Mouse (Mus musculus) C3H10T1/2 (cell line): ENCODE data around the gene Fnbp4. TPM values are rescaled to one million over a fixed set of nuclear protein-coding genes. Genes with fewer than 3 reads are reported as not detected.

Experiments used
- polyA plus RNA-seq, 2 experiments: library from polyadenylated mRNA; unstranded; fragments of >200 nt; fragmentation: generic; extraction: Trizol; gene quantifications; one replicate each; pipeline ENCODE4 v1.2.1; 2012; ENCODE audit warnings: missing spikeins in 2 of 2

Gene Fnbp4
- polyA plus RNA-seq: 10 to 100 TPM in 1 of 2 experiments, 1 to 10 TPM in 1; 1.4 to 13.0 TPM

GRCm38 (mm10) chr2:90745053-90745678, at the start of gene Fnbp4:
Gene Fnbp4 (plus strand): TSS chr2:90745370.

DNA sequence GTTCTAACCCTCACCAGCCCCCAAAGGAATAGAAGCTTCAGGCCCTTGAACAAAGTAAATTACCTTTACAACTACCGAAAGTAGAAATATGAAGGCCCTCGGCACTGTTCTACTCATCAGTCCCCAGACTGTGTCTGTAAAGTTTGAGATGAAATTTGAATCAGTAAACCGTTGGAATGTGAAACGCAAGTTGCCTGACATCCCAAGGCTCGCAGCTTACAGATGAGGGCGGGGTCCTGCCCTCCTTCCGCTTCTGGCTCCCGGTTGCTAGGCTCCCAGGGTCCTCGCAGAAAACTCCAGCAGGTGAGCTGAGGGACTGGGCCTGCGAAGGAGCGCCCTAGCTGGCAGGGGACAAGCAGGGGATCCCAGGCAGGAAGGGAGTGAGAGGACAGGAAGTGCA, 37.3 kb downstream of the Fnbp4 start, which contains the start of gene Agbl2:
Gene Agbl2 (plus strand): TSS at position 270 of the 400 bp plus-strand sequence.

Other genes with a start within 250 kb of the Fnbp4 start
- gene Ptprj, start 164.7 kb upstream of the Fnbp4 start, polyA plus RNA-seq: 1 to 10 TPM in 1 of 2 experiments, under 1 TPM in 1; 0.13 to 1.6 TPM
- gene Nup160, start 68.2 kb upstream of the Fnbp4 start, polyA plus RNA-seq: 1 to 10 TPM in 1 of 2 experiments, under 1 TPM in 1; 0.95 to 5.5 TPM
- under 1 TPM in 1 of 2 experiments, not detected in 1; 0.06 TPM for gene Agbl2, start 37.4 kb downstream of the Fnbp4 start, polyA plus RNA-seq
- gene Mtch2, start 101.8 kb downstream of the Fnbp4 start, polyA plus RNA-seq: 100 to 1,000 TPM in 1 of 2 experiments, 10 to 100 TPM in 1; 79.0 to 232 TPM
- under 1 TPM in 1 of 2 experiments, not detected in 1; 0.05 TPM for gene C1qtnf4, start 140.5 kb downstream of the Fnbp4 start, polyA plus RNA-seq
- 10 to 100 TPM in 1 of 2 experiments, 1 to 10 TPM in 1; 4.6 to 16.5 TPM for gene Kbtbd4, start 159.4 kb downstream of the Fnbp4 start, polyA plus RNA-seq
- 100 to 1,000 TPM; 135 to 137 TPM for gene Ndufs3, start 159.5 kb downstream of the Fnbp4 start, polyA plus RNA-seq
- gene Celf1, start 195.0 kb downstream of the Fnbp4 start, polyA plus RNA-seq: 10 to 100 TPM in 1 of 2 experiments, 1 to 10 TPM in 1; 4.8 to 20.5 TPM